Mouse (Mus musculus) heart, embryonic 10.5 days (tissue): ENCODE results near the gene Chst12. TPM values are rescaled to one million over a fixed set of nuclear protein-coding genes. Genes with fewer than 3 reads are reported as not detected.

ENCODE experiments used
- DNase-seq: peaks from one replicate; pipeline ENCODE4 v3.0.0-alpha.2; 2017; ENCODE audit warnings: low spot score
- H3K27ac ChIP-seq: fragments of 300-500 bp; sonication (generic); 2 replicates; pipeline ENCODE4 v1.5.1; 2016; ENCODE audit warnings: mild to moderate bottlenecking
- H3K27me3 ChIP-seq: fragments of 300-500 bp; sonication (generic); 2 replicates; pipeline ENCODE4 v1.6.1; 2016; ENCODE audit warnings: mild to moderate bottlenecking; ENCODE audit not compliant: poor library complexity, insufficient read depth, severe bottlenecking
- H3K36me3 ChIP-seq: fragments of 300-500 bp; sonication (generic); 2 replicates; pipeline ENCODE4 v1.6.1; 2016; ENCODE audit warnings: mild to moderate bottlenecking, moderate library complexity
- H3K4me1 ChIP-seq: fragments of 300-500 bp; sonication (generic); 2 replicates; pipeline ENCODE4 v1.6.1; 2016; ENCODE audit warnings: mild to moderate bottlenecking
- H3K4me3 ChIP-seq: fragments of 300-500 bp; sonication (generic); 2 replicates; pipeline ENCODE4 v1.5.1; 2016; ENCODE audit warnings: mild to moderate bottlenecking, moderate library complexity
- H3K9me3 ChIP-seq: fragments of 300-500 bp; sonication (generic); 2 replicates; pipeline ENCODE4 v1.6.1; 2016; ENCODE audit warnings: mild to moderate bottlenecking, moderate library complexity
- WGBS: fragments of 180-500 bp; shearing (Covaris S2); methylation state at CpG from one replicate; pipeline ENCODE4 v1.1.7; 2016; 5-methylcytosine and 5-hydroxymethylcytosine counted together
- polyA plus RNA-seq: library from polyadenylated mRNA; unstranded; fragments of >200 nt; fragmentation: Nextera tagmentation; extraction: Ambion mirVana; gene quantifications from 2 replicates; pipeline ENCODE4 v1.2.1, GENCODE M21; 2016

Chst12 gene
- polyA plus RNA-seq, 1 experiment from 2014 or later, result 26.7 TPM

DNA sequence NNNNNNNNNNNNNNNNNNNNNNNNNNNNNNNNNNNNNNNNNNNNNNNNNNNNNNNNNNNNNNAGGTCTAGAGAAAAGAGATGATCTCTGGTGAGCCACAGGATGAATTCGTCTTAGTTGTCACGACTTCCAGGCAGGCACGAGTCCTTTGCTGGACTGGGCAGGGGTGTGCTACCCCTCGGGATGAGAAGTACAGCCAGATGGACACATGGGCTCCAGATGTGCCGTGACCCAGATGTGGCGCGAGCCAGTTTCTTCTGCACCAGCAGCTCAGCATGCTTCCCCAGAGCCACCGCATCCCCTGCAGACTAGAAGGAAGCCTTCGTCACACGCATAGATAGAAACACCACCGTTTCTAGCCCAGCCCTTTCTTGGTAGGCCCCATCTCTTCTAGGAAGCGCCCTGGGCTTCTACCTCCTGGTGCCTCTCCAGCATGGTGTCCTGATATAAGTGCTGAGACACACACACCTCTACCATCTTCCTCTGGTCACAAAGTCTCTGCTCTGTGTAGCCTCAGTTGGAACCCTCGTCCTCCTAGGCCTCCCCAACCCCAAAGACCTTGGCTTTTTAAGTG is 32.8 kb downstream of the Chst12 start:
- no peaks in the 10 kb centered on the region for H3K9me3 ChIP-seq
- no peak overlapping the region for H3K27ac ChIP-seq
- no peak for DNase-seq
- no peak overlapping the region for H3K4me3 ChIP-seq
- peaks cover 12% of the 10 kb centered on the region for H3K4me1 ChIP-seq
- 73% methylated on average over 13 of the region's 13 CpGs for WGBS
- H3K27me3 ChIP-seq, result peaks cover 12% of the 10 kb centered on the region
- H3K36me3 ChIP-seq, result no peaks in the 10 kb centered on the region

DNA sequence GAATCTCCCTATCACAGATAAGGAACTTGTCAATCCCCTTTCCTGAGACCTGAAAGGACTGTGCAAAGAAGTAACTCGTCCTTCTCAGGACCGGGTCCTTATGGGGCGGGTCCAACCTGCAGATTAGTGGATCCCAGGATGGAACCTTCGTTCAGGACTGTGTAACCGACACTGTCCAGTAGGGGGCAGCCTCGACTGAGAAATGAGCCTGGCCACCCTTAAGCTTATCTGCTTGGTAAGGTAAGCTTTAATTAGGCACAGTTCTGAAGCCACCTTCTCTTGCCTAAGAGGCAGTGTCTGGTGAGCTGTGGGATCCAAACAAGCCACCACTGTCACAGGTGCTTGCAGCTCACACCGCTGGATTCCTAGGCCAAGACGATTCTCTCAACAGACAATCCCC is 34.8 kb downstream of the Chst12 start:
- H3K36me3 ChIP-seq, result no peaks in the 10 kb centered on the region
- peaks cover 14% of the 10 kb centered on the region for H3K27me3 ChIP-seq
- H3K9me3 ChIP-seq, result no peaks in the 10 kb centered on the region
- 13% methylated on average over 8 of the region's 8 CpGs for WGBS
- peak; percentile 85 for DNase-seq
- no peak overlapping the region for H3K4me3 ChIP-seq
- no peak overlapping the region for H3K27ac ChIP-seq
- peaks cover 12% of the 10 kb centered on the region for H3K4me1 ChIP-seq

DNA sequence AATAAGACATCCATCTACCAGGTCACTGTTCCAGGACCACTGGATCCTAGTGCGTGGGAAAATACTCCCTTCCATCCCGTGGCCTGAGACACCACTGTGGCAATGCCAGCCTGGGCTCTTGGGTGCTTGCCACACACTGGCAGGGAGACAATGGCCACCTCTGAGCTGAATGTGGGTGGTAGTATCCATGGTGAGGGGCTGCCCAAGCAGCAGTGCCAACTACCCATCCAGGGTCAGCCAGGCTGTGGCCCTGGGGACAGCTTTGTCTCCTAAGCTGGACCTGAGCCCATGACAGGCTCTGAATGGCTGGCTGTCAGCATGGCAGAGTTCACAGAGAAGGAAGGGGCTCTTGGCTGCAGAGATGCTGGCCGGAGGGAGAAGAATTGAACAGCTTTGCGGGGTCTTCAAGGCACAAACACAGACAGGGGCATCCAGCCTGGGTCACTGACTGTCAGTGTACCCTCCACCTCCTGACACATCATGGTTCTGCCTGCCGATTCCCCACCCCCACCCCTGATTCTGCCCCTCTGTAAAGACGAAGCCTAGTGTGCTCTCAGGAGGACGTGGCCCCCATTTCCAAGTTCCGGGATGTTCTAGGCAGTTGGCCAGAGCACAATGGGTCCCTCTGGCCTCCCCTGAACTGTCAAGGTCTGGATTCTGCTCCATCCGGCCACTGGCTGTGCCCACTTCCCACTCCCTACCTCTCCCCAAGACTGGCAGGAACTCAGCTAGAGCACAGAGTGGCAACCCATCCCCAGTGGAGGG is 37.6 kb downstream of the Chst12 start:
- peaks cover 5% of the 10 kb centered on the region; the same call in 1 of the 2 replicates for H3K4me1 ChIP-seq
- no peak overlapping the region for H3K4me3 ChIP-seq
- peaks cover 25% of the 10 kb centered on the region for H3K27me3 ChIP-seq
- WGBS, result 69% methylated on average over 9 of the region's 9 CpGs
- H3K36me3 ChIP-seq, result no peaks in the 10 kb centered on the region
- no peaks in the 10 kb centered on the region for H3K9me3 ChIP-seq
- no peak for DNase-seq
- no peak overlapping the region for H3K27ac ChIP-seq

DNA sequence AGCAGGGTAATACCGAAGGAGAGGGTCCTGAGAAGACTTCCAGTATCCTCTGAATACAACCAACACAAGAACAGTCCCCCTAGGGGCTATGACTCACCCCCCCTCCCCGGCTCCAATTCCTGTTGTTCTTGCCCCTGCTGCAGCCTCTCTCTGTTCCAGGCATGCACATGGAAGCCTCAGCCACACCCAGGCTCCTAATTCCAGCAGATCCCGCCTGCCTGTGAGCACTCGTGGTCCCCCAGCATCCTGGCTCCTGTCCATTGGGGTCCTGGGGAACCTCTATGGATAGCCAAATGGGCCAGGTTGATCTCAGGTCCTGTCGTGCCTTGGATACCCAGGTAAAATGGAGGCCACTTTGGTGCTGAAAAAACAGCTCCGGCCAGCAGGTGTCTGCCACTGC is 40.3 kb downstream of the Chst12 start:
- H3K36me3 ChIP-seq, result no peaks in the 10 kb centered on the region
- H3K27ac ChIP-seq, result no peak overlapping the region
- H3K9me3 ChIP-seq, result no peaks in the 10 kb centered on the region
- no peak overlapping the region for H3K4me3 ChIP-seq
- H3K27me3 ChIP-seq, result peaks cover 25% of the 10 kb centered on the region
- no peak for DNase-seq
- WGBS, result 56% methylated on average over 6 of the region's 6 CpGs
- H3K4me1 ChIP-seq, result peaks cover 7% of the 10 kb centered on the region; the same call in 1 of the 2 replicates

GRCm38 (mm10) chr5:140546332-140546731 is 41.0 kb downstream of the Chst12 start:
- WGBS, result 82% methylated on average over 19 of the region's 19 CpGs
- Histone ChIP-seq H3K9me3 (no peaks in the 10 kb centered on the region), H3K4me3 (no peak overlapping the region), H3K4me1 (peaks cover 7% of the 10 kb centered on the region; the same call in 1 of the 2 replicates), H3K36me3 (no peaks in the 10 kb centered on the region), H3K27me3 (peaks cover 25% of the 10 kb centered on the region), H3K27ac (no peak overlapping the region)
- DNase-seq, result no peak

GRCm38 (mm10) chr5:140549306-140550047 is 44.1 kb downstream of the Chst12 start:
- Histone ChIP-seq H3K27me3 (0 out of 2 replicates have a peak, but pooled peaks cover 13% of the 10 kb centered on the region), H3K27ac (no peak overlapping the region), H3K4me3 (no peak overlapping the region; the same call in 1 of the 2 replicates), H3K9me3 (no peaks in the 10 kb centered on the region), H3K4me1 (peaks cover 7% of the 10 kb centered on the region; the same call in 1 of the 2 replicates), H3K36me3 (no peaks in the 10 kb centered on the region)
- 39% methylated on average over 17 of the region's 17 CpGs for WGBS
- DNase-seq, result no peak

- H3K36me3 ChIP-seq, result no peaks in the 10 kb centered on the region
- DNase-seq, result no peak
- no peak overlapping the region for H3K4me3 ChIP-seq
- 84% methylated on average over 7 of the region's 7 CpGs for WGBS
- H3K4me1 ChIP-seq, result peaks cover 10% of the 10 kb centered on the region; the same call in 1 of the 2 replicates
- H3K9me3 ChIP-seq, result no peaks in the 10 kb centered on the region
- H3K27me3 ChIP-seq, result no peaks in the 10 kb centered on the region
- no peak overlapping the region for H3K27ac ChIP-seq
These were observed 48.4 kb downstream of the Chst12 start for GRCm38 (mm10) chr5:140553719-140554118.

DNA sequence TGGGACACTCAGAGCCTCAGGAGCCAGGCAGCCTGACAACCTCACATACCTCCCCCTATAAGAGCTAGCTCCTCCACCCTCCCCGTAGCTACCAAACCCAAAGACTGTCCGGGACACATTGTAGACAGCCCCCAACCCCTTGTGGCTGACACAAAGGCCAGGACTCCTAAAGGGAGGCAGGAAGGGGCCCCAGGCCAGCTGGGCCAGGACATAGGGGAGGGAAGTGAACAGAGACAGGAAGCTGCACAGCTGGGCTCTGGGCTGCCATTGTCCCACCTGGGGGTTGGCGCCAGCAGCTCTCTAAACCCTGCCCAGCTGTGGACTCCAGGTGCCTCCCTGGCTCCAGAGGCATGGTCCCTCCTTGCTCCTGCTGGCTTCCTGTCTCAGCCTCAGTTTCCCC is 51.5 kb downstream of the Chst12 start:
- DNase-seq, result no peak
- 67% methylated on average over 3 of the region's 3 CpGs for whole genome bisulfite sequencing
- no peaks in the 10 kb centered on the region for H3K27me3 ChIP-seq
- H3K4me1 ChIP-seq, result 0 out of 2 replicates have a peak, but pooled peaks cover 3% of the 10 kb centered on the region
- H3K9me3 ChIP-seq, result no peaks in the 10 kb centered on the region
- H3K4me3 ChIP-seq, result no peak overlapping the region
- H3K36me3 ChIP-seq, result no peaks in the 10 kb centered on the region
- H3K27ac ChIP-seq, result no peak overlapping the region

- Histone ChIP-seq H3K27ac (no peak overlapping the region), H3K9me3 (no peaks in the 10 kb centered on the region), H3K4me1 (peaks cover 28% of the 10 kb centered on the region), H3K27me3 (peaks cover 30% of the 10 kb centered on the region), H3K4me3 (no peak overlapping the region), H3K36me3 (no peaks in the 10 kb centered on the region)
- no peak for DNase-seq
- WGBS, result 72% methylated on average over 9 of the region's 9 CpGs
These were observed 57.3 kb downstream of the Chst12 start for GRCm38 (mm10) chr5:140562601-140563000.

- peaks cover 30% of the 10 kb centered on the region for H3K27me3 ChIP-seq
- peaks cover 36% of the 10 kb centered on the region for H3K4me1 ChIP-seq
- 70% methylated on average over 4 of the region's 4 CpGs for WGBS
- no peaks in the 10 kb centered on the region for H3K36me3 ChIP-seq
- no peak within 1 kb of the TSS for H3K4me3 ChIP-seq
- no peaks in the 10 kb centered on the region for H3K9me3 ChIP-seq
- no peak for DNase-seq
- H3K27ac ChIP-seq, result peak within 1 kb of the TSS; percentile 42
These were observed 59.5 kb downstream of the Chst12 start, which contains the start of gene Grifin for GRCm38 (mm10) chr5:140564896-140565295. TSS of gene Grifin (minus strand) at chr5:140565071.

DNA sequence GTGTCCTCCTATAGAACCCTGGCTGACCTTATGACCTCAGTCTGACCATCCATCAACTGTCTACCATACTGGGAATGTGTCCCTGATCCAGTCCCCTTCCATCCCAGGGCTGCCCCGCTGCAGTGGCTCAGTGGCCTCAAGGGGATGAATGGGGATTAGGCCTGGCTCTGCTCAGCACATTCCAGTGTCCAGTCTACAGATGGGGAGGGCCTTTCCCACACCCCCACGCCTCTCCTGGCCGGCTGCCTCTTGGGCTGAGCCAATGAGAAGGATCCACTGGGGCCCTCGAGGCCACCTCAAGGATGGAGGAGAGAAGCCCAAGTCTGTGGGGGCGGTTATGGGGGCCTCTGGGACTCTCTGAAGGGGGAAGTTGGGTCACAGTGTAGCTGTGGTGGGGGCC is 60.1 kb downstream of the Chst12 start:
- peaks cover 30% of the 10 kb centered on the region for H3K27me3 ChIP-seq
- peaks cover 36% of the 10 kb centered on the region for H3K4me1 ChIP-seq
- H3K36me3 ChIP-seq, result no peaks in the 10 kb centered on the region
- no peaks in the 10 kb centered on the region for H3K9me3 ChIP-seq
- WGBS, result 62% methylated on average over 5 of the region's 5 CpGs
- no peak for DNase-seq
- H3K4me3 ChIP-seq, result no peak overlapping the region
- peak overlapping the region; percentile 42; the same call in 1 of the 2 replicates for H3K27ac ChIP-seq

DNA sequence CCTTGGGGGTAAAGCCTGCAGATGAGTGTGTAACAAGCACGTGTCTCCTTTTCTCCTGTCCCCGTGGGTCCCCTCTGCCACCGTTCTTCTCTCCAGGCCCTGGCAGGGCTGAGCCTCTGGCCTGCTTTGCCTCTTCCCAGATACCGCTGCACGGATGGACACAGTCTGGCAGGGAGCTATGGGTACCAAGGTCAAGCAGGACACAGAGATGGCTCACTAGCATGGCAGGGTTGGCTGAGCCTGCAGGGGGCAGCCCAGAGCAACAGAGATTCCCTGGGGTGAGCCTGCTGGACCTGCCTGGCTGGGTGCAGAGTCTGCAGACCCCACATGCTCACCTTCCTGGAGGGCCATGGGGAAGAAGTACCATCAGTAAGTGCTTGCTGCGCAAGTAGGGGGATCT is 60.5 kb downstream of the Chst12 start:
- no peak for DNase-seq
- H3K4me3 ChIP-seq, result no peak overlapping the region
- no peaks in the 10 kb centered on the region for H3K9me3 ChIP-seq
- no peaks in the 10 kb centered on the region for H3K36me3 ChIP-seq
- peak overlapping the region; percentile 42 for H3K27ac ChIP-seq
- 76% methylated on average over 6 of the region's 6 CpGs for WGBS
- peaks cover 36% of the 10 kb centered on the region for H3K4me1 ChIP-seq
- peaks cover 30% of the 10 kb centered on the region for H3K27me3 ChIP-seq

GRCm38 (mm10) chr5:140566271-140566670 is 60.9 kb downstream of the Chst12 start:
- Histone ChIP-seq H3K4me1 (peaks cover 36% of the 10 kb centered on the region), H3K27ac (peak overlapping the region; percentile 42)
- no peak for DNase-seq

More at GRCm38 (mm10) chr5:140566271-140566670, 60.9 kb downstream of the Chst12 start:
- no peak overlapping the region for H3K4me3 ChIP-seq
- 80% methylated on average over 4 of the region's 4 CpGs for WGBS
- peaks cover 30% of the 10 kb centered on the region for H3K27me3 ChIP-seq
- H3K36me3 ChIP-seq, result no peaks in the 10 kb centered on the region
- no peaks in the 10 kb centered on the region for H3K9me3 ChIP-seq
